Mouse (Mus musculus): ENCODE data around the gene Ambra1. TPM values are rescaled to one million over a fixed set of nuclear protein-coding genes. Genes with fewer than 3 reads are reported as not detected.

Ambra1 gene
- polyA plus RNA-seq, 1 experiment = 24.0 TPM

DNA sequence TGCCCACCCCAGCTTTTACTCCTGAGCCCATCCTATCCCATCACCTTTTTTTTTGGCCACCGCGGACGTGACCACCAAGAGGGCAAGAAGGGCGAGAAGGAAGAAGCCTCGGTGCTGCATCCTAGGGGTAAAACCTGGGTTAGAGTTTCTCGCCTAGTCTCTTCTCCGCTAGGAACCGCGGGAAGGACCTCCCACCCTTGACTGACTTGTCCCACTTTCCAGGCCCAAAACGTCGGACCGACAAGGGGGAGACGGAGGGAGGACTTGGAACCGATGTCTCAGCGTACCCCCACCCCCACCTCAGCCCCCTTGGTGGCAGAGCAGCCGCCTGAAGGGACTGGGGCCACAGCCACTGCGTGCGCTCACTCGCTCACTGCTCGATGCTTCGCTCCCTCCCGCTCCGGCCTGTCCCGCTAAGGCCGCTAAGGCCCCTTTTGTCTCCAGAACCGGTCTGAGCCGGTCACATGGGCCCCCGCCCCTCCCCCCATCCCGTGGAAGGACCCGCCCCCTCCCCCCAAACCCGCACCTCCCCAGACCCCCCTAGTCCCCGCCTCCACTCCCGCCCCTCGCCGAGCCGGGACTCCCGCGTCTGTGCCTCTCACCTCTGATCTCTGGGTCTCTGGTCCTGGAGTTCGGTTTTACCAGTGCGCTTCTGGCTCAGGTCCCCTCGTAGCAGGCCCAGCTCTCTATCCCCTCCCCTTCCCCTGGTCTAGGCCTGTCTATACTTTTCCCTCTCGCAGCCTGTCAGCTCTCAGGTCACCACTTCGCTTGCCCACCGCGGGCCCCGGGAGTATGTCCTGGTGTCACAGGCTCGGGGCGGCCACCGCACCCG, 201.6 kb downstream of the Ambra1 start:
- no peak overlapping the region for H3K4me3 ChIP-seq (ENCODE audit: insufficient read depth, low read length)
- H3K27ac ChIP-seq (ENCODE audit: insufficient read depth, low read depth, low read length) = no peak overlapping the region
- H3K4me1 ChIP-seq (ENCODE audit: control insufficient read depth, insufficient read depth, low read length) = peaks cover 14% of the 10 kb centered on the region
- no peak for TF ChIP-seq CTCF (IDR thresholded peaks at IDR 0.05; ENCODE audit: low read depth, low read length)
- TF ChIP-seq POLR2A (IDR thresholded peaks at IDR 0.05; ENCODE audit: borderline replicate concordance, low read depth, low read length) = no peak

DNA sequence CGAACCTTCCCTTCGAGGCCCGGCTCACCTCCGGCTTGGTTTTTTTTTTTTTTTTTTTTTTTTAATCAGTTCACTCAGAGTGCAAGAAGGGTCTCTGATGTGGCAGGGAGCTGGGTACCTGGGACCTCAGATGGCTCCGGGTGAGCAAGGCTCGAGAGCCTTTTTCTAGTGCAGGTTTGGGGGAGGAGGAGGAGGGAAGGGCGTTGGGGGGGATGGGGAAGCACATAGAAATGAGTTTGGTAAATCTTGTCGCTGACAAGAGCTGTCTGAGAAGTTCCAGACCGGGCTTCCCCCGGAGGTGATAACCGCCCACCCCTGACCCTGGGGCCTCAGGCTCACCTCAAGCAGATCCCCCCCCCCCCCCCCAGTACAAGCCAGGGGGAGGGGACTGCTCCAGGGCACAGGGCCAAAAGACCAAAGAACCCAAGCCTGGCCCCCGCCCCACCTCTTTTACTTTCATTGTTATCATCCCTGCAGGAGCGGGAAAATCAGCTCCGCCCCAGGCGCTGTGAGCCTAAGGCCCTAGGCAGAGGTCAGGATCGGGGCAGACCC, 202.3 kb downstream of the Ambra1 start, which contains the start of gene Mdk:
Gene Mdk, minus strand, starts transcription at position 138 of the 552 bp plus-strand sequence.
- Histone ChIP-seq H3K4me3 (ENCODE audit: insufficient read depth, low read length) (no peak within 1 kb of the TSS), H3K4me1 (ENCODE audit: control insufficient read depth, insufficient read depth, low read length) (peaks cover 14% of the 10 kb centered on the region), H3K27ac (ENCODE audit: insufficient read depth, low read depth, low read length) (no peak within 1 kb of the TSS)
- TF ChIP-seq POLR2A (IDR thresholded peaks at IDR 0.05; ENCODE audit: borderline replicate concordance, low read depth, low read length) = no peak
- TF ChIP-seq CTCF (IDR thresholded peaks at IDR 0.05; ENCODE audit: low read depth, low read length) = no peak

DNA sequence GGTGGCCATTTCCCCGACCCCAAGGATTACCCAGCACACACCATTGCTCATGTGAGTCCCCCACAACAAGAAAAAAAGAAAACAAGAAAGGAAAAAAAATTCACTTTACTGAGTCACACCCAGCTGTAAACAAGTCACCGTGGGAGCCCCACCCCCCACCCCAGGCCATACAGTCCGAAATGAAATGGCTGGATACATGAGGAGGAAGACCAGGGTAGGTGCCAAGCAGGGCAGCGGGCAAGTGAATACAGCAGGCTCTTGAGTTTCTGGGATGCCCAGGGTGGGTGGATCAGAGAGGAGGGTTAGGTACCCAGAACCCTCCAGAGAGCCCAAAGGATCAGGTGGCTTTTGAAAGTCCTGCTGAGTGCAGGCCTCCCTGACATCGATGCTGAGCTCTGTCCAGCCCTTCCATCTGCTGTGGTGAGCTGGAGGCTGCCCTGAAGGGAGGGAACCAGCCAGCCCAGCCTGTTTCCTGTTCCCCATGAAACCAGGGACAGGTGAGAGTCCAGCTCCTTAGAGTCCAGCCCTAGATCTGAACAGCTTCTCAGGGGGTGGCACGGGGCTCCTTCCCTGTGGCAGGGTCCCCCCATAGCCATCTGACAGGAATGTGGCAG, 202.9 kb downstream of the Ambra1 start:
- H3K4me3 ChIP-seq (ENCODE audit: insufficient read depth, low read length) = no peak overlapping the region
- TF ChIP-seq CTCF (IDR thresholded peaks at IDR 0.05; ENCODE audit: low read depth, low read length) = no peak
- H3K27ac ChIP-seq (ENCODE audit: insufficient read depth, low read depth, low read length) = no peak overlapping the region
- peaks cover 11% of the 10 kb centered on the region for H3K4me1 ChIP-seq (ENCODE audit: control insufficient read depth, insufficient read depth, low read length)

DNA sequence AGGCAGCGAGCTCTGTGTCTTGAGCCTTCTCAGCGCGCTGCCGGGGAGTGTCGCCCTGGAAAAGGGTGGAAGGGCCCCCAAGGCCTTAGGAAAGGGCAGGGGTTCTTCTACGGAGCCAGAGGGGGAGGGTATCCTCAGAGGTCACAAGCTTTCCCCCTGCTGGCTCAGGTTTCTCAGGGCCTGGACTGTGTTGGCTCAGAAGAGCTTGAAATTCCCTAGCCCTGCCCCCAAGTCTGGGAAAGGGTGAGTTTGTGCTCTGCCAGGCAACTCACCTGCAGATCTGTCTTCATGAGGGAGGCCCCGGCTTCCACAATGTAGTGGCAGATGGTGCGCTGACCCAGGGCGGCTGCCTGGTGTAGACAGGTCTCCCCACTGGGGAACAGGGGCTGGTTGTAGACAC, 203.5 kb downstream of the Ambra1 start:
- TF ChIP-seq POLR2A (IDR thresholded peaks at IDR 0.05; ENCODE audit: borderline replicate concordance, low read depth, low read length) (no peak), CTCF (IDR thresholded peaks at IDR 0.05; ENCODE audit: low read depth, low read length) (no peak)
- no peak overlapping the region for H3K27ac ChIP-seq (ENCODE audit: insufficient read depth, low read depth, low read length)
- H3K4me1 ChIP-seq (ENCODE audit: control insufficient read depth, insufficient read depth, low read length) = peaks cover 8% of the 10 kb centered on the region
- H3K4me3 ChIP-seq (ENCODE audit: insufficient read depth, low read length) = no peak overlapping the region

DNA sequence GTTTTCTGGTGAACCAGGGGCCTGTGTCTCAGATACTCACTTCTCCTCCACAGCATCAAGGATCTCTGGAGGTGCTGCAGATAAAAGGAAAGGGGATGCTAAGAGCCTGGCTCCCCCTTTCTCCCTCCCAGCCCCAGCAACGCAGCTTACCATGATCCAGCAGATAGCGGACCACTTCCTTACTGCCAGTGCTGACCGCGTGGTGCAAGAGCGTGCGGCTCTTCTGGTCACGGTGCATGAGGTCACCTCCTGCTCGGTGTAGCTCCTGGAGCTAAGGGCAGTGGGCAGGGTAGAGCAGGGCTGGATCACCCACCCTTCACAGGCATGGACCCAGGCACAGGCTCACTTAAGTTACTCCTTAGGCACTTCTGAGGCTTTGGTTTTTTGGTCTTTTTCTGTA, 204.1 kb downstream of the Ambra1 start:
- TF ChIP-seq CTCF (IDR thresholded peaks at IDR 0.05; ENCODE audit: low read depth, low read length) = no peak
- no peak for TF ChIP-seq POLR2A (IDR thresholded peaks at IDR 0.05; ENCODE audit: borderline replicate concordance, low read depth, low read length)
- Histone ChIP-seq H3K4me3 (ENCODE audit: insufficient read depth, low read length) (no peak overlapping the region), H3K27ac (ENCODE audit: insufficient read depth, low read depth, low read length) (no peak overlapping the region), H3K4me1 (ENCODE audit: control insufficient read depth, insufficient read depth, low read length) (peaks cover 8% of the 10 kb centered on the region)

DNA sequence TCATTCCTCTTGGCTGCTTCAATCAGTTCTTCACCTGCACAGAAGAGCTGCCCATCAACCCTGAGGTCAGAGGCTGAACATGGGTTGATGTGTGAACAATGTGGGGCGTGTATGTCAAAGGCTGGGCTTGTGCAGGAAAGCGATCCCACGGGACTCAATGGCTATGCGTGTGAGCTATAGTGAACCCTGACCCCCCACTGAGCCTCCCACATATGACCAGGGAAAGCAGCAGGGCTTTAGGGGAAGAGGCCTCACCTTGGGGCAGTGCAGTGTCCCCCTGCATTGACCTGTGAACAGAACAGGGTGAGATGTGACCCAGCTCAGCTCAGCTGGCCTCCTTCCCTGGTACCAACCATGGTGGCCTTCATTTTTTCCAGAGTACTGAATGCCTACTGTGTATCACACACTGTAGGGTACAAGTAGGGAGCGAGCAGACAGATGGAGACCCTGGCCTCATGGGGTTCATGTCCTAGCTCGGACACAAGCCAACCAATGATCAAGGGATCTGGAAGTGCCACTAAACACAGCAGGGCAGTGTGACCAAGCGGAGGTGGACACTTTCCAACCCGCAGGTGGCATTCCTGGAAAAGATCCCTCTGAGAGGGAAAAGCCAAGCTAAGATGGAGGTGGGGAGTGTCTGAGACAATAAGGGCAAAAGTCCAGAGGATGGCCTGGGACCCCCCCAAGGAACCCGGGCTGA, 205.0 kb downstream of the Ambra1 start:
- Histone ChIP-seq H3K27ac (ENCODE audit: insufficient read depth, low read depth, low read length) (no peak overlapping the region), H3K4me3 (ENCODE audit: insufficient read depth, low read length) (no peak overlapping the region), H3K4me1 (ENCODE audit: control insufficient read depth, insufficient read depth, low read length) (peaks cover 8% of the 10 kb centered on the region)
- TF ChIP-seq POLR2A (IDR thresholded peaks at IDR 0.05; ENCODE audit: borderline replicate concordance, low read depth, low read length) (no peak), CTCF (IDR thresholded peaks at IDR 0.05; ENCODE audit: low read depth, low read length) (no peak)

DNA sequence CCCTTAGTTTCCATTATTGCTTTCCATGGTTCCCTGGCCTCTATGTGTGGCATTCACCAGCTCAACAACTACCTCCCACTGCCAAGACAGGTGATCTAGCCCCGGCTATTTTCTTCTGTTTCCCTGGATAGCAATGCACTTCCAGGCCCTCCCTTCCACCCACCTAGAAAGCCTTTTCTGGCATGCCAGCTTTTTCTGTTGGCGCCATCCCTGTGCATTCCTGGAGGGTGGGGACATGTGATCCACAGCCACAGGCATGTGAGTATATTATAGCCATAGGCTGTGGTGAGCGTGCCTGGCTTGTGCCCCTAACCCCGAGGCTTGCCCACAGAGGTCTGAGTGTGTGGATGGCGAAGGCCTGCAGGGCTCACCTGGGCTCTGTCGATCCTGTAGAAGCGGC, 206.2 kb downstream of the Ambra1 start:
- no peak overlapping the region for H3K27ac ChIP-seq (ENCODE audit: insufficient read depth, low read depth, low read length)
- H3K4me1 ChIP-seq (ENCODE audit: control insufficient read depth, insufficient read depth, low read length) = peaks cover 8% of the 10 kb centered on the region
- no peak overlapping the region for H3K4me3 ChIP-seq (ENCODE audit: insufficient read depth, low read length)
- TF ChIP-seq POLR2A (IDR thresholded peaks at IDR 0.05; ENCODE audit: borderline replicate concordance, low read depth, low read length) (no peak), CTCF (IDR thresholded peaks at IDR 0.05; ENCODE audit: low read depth, low read length) (no peak)

DNA sequence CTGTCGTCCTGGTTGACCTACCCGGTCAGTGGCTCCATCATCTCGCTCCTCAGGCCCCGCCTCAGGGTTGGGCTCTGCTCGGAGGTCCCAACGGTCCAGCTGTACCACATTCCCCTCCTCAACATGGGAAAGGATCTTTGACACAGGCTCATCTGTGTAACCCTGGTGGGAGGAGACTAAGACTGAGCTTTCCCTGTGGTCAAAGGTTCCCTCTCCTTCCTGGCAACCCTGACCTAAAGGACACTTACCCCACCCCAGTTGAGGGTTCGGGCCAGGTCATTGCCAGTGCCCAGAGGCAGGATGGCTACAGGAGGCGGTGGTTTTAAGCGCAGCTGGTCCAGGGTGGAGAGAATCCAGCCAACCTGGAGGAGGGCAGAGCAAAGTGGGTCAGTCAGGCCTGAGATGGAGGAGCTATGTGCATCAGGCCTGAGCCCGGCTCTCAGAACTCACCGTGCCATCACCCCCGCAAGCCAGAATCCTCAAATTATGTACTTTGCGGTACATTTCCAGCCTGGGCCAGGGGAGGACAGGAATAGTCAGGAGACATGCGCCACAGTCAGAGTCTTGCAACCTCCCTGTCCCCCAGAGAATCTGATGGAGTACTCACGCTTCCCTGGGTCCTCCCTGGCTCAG, 209.5 kb downstream of the Ambra1 start:
- Histone ChIP-seq H3K4me1 (ENCODE audit: control insufficient read depth, insufficient read depth, low read length) (peaks cover 3% of the 10 kb centered on the region), H3K4me3 (ENCODE audit: insufficient read depth, low read length) (no peak overlapping the region), H3K27ac (ENCODE audit: insufficient read depth, low read depth, low read length) (no peak overlapping the region)
- TF ChIP-seq POLR2A (IDR thresholded peaks at IDR 0.05; ENCODE audit: borderline replicate concordance, low read depth, low read length) (no peak), CTCF (IDR thresholded peaks at IDR 0.05; ENCODE audit: low read depth, low read length) (no peak)

DNA sequence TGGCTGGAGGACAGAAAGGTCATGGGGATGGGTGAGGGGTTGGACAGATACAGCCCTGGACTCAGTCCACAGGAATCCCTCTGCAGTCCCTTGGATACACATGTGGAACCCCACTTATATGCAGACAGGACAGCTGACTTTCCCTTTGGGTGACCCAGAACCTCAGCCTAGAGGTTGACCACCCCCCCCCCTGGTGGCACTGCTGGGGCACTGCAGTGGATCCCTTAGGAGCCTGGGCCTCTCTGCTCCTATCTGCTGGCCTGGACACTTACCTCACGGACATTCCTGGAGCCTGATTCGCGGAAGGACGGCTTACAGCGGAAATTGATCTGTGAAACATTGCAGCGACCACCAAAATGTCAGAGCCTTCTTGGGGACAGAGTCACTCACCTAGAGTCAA, 212.4 kb downstream of the Ambra1 start:
- peaks cover 19% of the 10 kb centered on the region for H3K4me1 ChIP-seq (ENCODE audit: control insufficient read depth, insufficient read depth, low read length)

More for the DNA sequence above, 212.4 kb downstream of the Ambra1 start:
- H3K27ac ChIP-seq (ENCODE audit: insufficient read depth, low read depth, low read length) = no peak overlapping the region
- H3K4me3 ChIP-seq (ENCODE audit: insufficient read depth, low read length) = no peak overlapping the region
- TF ChIP-seq POLR2A (IDR thresholded peaks at IDR 0.05; ENCODE audit: borderline replicate concordance, low read depth, low read length) = no peak
- peak; percentile 17; the same call in 1 of the 2 replicates for TF ChIP-seq CTCF (IDR thresholded peaks at IDR 0.05; ENCODE audit: low read depth, low read length)
